Mouse (Mus musculus): ENCODE results near the gene Akt3.
A peak's percentile ranks its signal among the peaks of the same experiment; 100 is the strongest.

The Akt3 gene

GRCm38 (mm10) chr1:177046963-177047362, 211.0 kb downstream of the Akt3 start:
- DNase-seq, result no peak

DNA sequence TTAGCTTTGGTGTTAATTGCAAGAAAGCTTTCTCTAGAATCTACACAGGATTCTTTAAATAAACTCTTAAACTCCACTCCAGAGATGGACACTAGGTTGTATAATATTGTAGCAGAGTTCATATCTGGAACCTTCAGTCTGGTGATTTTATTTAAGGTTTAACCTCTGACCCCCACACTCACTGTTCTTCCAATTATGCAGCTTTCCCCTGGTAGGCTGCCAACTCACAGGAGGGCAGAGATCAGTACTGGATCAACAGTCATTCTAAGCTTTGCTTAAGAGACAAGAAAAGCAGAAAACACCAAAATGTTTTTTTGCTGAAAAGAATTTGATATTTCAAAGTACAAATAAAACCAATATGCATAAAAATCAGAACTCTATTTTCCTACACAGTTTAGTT, 212.1 kb downstream of the Akt3 start:
- DNase-seq, result peak in 1 of 2 experiments; percentile 45

DNA sequence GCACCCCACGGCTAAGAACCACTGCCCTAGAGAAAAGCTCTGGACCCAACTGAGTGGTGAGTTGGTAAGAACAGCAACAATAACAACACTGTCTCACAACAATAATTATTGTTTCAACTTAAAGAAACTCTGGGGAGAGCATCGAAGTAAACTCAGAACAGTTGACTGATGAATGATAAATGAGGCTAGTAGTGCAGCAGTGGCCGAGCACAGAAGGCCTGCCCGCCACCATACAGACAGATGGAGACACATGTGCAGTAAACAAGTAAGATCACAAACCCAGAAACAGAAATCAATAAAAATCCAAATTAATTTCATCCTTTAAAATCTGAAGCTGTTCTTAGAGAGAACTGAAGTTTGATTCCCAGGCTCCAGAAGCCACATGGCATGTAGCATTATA, 217.9 kb downstream of the Akt3 start:
- DNase-seq, result no peak

DNA sequence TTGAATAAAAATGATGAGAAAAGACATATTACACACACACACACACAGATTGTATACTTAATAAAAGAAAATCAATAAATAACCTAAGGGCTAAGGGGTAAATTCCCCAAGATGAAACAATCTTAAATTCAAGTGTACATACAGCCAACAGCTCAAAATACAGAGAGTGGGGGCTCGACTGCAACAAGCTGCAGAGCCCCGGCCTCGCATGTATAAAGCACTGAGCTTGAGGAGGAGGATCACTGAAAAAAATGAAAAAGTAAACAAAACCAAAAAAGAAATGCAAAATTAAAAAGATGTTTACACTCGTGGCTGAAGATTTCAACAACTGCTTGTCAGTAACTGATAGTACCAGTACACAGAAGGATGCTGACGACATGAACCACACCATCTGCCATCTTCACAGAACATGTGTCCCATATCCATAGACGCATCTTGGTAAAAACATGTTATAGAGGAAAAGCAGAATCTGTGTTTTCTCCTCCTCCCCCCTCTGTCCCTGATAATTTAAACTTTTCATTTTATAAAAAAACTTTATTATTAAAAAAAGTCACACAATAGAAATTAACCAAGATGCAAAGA, 218.8 kb downstream of the Akt3 start:
- no peak for DNase-seq

- no peak for DNase-seq
Observed at GRCm38 (mm10) chr1:177038383-177038782, 219.6 kb downstream of the Akt3 start.

DNA sequence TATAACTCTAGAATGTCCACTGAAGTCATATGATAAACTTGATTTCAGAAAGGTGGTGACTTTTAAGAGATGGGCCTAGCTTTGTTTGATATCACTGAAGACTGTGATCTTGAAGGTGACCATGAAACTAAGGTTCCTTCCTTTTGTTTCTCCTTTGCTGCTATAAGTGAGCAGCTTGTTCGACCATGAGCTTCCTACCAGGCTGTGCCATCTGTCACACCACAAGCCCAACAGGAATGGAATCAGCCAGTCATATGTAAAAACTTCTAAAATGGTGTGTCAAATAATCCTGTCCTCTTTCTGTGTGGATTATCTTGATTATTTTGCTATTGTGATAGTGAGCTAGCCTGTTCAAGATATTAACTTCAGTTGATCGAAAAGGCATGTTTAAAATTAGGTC, 222.5 kb downstream of the Akt3 start:
- peak; percentile 70 to 84 for DNase-seq

GRCm38 (mm10) chr1:177032233-177032632, 225.8 kb downstream of the Akt3 start:
- no peak for DNase-seq

GRCm38 (mm10) chr1:177031196-177031595, 226.8 kb downstream of the Akt3 start:
- DNase-seq, result no peak

DNA sequence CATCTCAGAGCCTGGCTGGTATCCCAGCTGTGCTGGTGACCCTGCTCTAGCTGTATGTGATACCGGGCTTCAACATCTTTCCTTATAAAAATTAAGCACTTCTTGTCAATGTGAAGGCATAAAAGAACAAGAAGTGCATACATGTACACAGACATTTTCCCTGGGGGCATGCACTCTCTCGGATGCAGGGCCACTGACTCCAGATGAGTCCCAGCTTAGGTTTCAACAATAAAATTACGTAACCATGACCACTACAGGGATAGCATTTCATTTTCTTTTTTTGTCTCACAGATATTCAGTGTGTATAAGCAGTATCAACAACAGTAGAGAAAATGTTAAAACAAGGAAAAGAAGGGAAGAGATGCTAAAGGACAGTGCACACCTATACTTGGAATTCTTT, 227.3 kb downstream of the Akt3 start:
- DNase-seq, result no peak

DNA sequence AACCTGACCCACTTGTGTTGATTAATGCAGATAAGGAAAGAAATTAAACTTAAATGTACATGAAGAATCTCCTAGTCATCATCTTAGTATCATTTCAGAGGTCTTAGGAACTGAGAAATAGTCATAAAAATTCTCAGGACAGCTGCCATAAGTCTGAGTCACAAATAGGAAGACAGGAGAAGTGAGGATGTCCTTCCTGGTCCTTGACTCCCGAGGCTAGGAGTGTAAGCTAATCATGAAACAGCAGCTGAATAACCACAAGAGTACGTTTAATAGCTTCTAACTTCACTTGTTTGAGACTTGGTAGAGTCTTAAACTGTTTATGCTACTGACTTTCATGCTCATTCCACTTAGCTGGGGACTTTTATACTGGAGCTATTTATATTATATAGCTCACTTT, 229.0 kb downstream of the Akt3 start:
- DNase-seq, result no peak

- DNase-seq, result no peak
Observed at GRCm38 (mm10) chr1:177027706-177028105, 230.3 kb downstream of the Akt3 start.

DNA sequence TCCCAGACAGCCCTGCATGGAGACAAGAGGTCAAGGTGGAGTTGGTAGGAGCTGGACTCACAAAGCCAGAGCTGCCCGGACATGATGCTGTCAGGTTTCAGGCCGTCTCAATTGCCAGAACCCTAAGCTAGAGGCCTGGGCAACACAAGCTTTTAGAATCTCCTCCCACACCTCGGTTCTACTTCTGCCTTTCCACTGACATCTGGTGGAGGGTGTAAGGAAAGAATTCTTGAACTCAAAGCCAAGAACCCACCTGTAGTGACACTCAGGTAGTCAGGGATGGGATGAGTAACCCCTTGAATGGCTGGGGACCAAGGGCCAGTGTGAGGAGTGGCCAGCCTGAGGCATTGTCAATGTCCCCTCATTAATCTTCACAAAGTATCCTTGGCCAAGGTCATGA, 235.3 kb downstream of the Akt3 start:
- DNase-seq, result no peak

- no peak for DNase-seq
Observed at GRCm38 (mm10) chr1:177019668-177020067, 238.3 kb downstream of the Akt3 start.

DNA sequence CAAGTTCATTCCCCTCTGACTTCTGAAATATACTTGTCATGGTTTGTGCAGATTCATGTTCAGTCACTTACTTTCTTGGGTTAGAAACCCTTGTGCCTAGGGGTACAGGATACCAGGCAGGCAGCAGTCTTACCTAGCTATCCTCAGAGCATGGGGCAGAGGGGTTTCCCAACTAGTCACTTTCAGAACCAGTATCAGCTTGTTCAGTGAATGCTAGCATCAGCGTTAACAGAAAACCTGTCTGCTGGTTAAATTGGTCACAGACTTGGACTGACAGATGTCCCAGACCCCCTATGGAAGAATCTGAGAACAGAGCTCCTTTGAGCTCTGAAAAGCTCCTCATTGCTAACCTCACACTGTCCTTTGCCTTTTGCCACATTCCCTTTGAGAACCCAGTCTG, 239.3 kb downstream of the Akt3 start:
- no peak for DNase-seq

- DNase-seq, result no peak
Observed at GRCm38 (mm10) chr1:177016729-177017128, 241.3 kb downstream of the Akt3 start.

DNA sequence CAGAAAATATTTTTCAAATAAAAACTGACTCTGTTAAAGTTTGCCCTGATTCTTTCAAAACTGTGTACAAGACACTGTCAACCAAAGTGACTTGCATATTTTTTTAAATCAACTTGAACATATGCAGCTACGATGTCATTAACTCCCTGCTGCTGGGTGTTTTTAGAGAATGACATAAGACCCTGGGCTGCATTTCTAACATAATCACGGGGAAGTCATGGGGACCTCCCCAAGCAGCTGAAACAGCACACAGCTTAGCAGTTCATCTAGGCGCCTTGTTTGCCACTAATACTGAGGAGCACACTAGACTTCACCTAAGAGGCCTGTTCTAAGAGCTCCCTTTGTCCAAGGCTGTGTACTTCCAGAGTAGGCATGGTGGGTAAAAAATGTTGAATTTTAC, 242.1 kb downstream of the Akt3 start:
- DNase-seq, result no peak

- DNase-seq, result no peak
Observed at GRCm38 (mm10) chr1:177014921-177015439, 243.0 kb downstream of the Akt3 start.

DNA sequence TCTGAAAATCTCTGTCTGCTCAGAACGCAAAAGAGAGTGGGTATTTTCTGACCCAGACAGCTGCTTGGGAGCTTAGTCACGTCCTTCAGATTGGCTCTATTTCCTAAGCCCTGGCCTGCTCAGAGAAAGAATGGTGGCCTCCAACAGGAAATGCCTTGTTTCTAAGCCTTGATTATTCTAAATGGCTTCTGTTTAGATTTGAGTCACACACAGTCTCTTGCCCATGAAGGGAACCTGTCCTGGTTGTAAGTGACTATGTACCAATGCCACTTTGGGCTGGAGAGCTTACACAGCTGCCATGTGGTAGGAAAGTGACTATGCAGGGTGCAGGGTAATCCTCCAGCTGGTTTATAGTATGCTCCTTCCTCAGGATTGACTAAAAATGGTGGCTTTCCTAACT, 243.7 kb downstream of the Akt3 start:
- DNase-seq, result no peak

DNA sequence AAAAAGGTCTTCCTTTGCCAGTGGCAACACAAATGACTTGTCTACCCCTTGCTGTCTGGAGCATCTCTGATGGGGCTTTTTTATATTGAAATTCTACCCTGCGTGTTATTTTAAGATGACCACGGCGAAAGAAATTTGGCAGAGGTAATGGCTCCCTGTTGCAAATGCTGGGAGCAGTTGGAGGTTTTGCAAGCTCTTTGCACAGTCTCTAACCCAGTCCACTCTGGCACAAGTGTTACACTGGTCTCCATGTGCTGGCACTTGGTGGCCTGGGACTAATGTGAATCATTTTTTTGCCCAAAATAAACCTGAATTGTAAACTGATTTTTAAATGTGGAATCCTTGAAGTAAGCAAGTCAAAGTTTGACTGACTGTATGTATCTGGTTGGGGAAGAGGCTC, 244.2 kb downstream of the Akt3 start:
- DNase-seq, result peak; percentile 47 to 55

DNA sequence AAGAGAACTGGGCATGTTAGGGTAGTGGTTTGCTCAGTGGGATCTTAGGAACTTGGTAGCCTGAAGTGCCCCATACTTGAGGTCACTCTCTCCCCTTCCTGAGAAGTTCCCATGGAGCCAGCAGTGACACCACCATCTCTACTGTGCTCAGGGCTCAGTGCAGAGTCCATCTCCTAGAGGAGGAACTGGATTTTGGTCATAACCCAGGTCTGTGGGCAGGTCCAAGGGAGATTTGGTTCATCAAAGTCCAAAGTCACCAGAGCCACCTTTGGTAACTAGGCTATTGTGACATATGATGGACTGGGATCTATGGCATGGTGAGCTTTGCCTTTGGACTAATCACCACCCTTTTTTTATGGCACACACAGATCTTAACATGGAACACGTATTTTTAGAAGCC, 244.7 kb downstream of the Akt3 start:
- no peak for DNase-seq

GRCm38 (mm10) chr1:177012774-177013173, 245.2 kb downstream of the Akt3 start:
- no peak for DNase-seq

GRCm38 (mm10) chr1:177011688-177012087, 246.3 kb downstream of the Akt3 start:
- no peak for DNase-seq

GRCm38 (mm10) chr1:177010607-177011302, 247.2 kb downstream of the Akt3 start:
- no peak for DNase-seq

DNA sequence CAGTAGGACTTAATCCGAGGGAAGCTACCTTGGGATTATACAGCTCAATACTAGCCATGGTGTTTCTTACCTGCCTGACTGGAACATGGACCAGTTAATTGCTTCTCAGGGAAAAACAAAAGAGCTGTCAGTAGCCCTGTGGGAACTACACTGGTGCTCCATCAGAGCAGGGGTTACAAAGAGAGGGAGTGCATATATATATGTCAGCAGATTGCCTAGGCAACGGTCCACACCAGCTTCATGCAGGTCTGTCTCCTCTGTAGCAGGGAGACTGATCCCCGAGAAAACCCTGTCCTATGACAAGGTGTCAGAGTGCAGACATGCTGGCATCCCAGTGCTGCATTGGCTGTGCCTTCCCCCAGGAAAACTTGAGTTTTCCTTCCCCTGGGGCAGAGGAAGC, 248.0 kb downstream of the Akt3 start:
- no peak for DNase-seq

- no peak for DNase-seq
Observed at GRCm38 (mm10) chr1:177008777-177009176, 249.2 kb downstream of the Akt3 start.
